Mouse (Mus musculus) neural tube, embryonic 13.5 days (tissue): ENCODE measurements at regions not wholly inside any gene's neighbourhood (a gene's known extent, or its start where the extent isn't known, plus 50 kb on each side); places are given as distances from the start of the nearest gene placed in this dataset.

Experiments used
- ATAC-seq: fragments of 200-750 bp; cut with Nextera tagmentation; 2 replicates; pipeline ENCODE4 v1.8.0; 2017; ENCODE audit warnings: low read depth, mild to moderate bottlenecking, moderate TSS enrichment, moderate library complexity
- H3K27ac ChIP-seq: fragments of 300-500 bp; sonication (generic); replicated peaks from 2 replicates; pipeline ENCODE4 v1.5.1; 2015; ENCODE audit warnings: moderate library complexity, mild to moderate bottlenecking, inconsistent platforms
- H3K27me3 ChIP-seq: fragments of 300-500 bp; sonication (generic); 2 replicates; pipeline ENCODE4 v1.6.1; 2015; ENCODE audit warnings: mild to moderate bottlenecking, inconsistent platforms
- H3K36me3 ChIP-seq: fragments of 300-500 bp; sonication (generic); 2 replicates; pipeline ENCODE4 v1.6.1; 2015; ENCODE audit warnings: mild to moderate bottlenecking, inconsistent platforms
- H3K4me1 ChIP-seq: fragments of 300-500 bp; sonication (generic); replicated peaks from 2 replicates; pipeline ENCODE4 v1.6.1; 2015; ENCODE audit warnings: inconsistent platforms
- H3K4me2 ChIP-seq: fragments of 300-500 bp; sonication (generic); 2 replicates; pipeline ENCODE4 v1.6.1; 2015; ENCODE audit warnings: inconsistent platforms, mild to moderate bottlenecking, moderate library complexity
- H3K4me3 ChIP-seq: fragments of 300-500 bp; sonication (generic); 2 replicates; pipeline ENCODE4 v1.5.1; 2015; ENCODE audit warnings: mild to moderate bottlenecking, inconsistent platforms
- H3K9ac ChIP-seq: fragments of 300-500 bp; sonication (generic); 2 replicates; pipeline ENCODE4 v1.6.1; 2015; ENCODE audit warnings: moderate library complexity, mild to moderate bottlenecking, inconsistent platforms
- H3K9me3 ChIP-seq: fragments of 300-500 bp; sonication (generic); 2 replicates; pipeline ENCODE4 v1.6.1; 2016; ENCODE audit warnings: inconsistent platforms
- WGBS: fragments of 180-500 bp; shearing (Covaris S2); methylation state at CpG from one replicate; pipeline ENCODE4 v1.1.7; 2015; 5-methylcytosine and 5-hydroxymethylcytosine counted together

DNA sequence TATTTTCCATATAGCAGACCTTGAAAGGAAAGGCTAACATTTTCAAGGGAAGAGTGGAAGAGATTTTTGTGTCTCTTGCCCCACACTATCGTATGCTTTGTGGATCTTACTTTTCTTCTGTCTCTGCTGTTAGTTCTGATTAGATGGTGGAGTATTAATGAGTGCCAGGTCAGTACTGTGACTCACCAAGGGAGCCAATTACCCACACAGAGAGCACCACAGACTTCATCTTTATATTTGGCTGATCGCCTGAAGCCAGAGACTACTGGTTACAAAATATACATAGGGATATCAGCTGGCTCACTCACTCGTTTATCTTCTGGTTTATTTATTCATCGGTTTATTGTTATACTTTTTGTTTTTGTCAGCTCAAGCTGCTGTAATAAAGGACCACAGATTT lies 381.5 kb downstream of the Brinp2 start:
- 84% methylated on average over 4 of the region's 4 CpGs for WGBS
- Histone ChIP-seq H3K9ac (no peak overlapping the region), H3K4me2 (no peak overlapping the region), H3K4me3 (no peak overlapping the region), H3K27me3 (no peaks in the 10 kb centered on the region), H3K9me3 (no peaks in the 10 kb centered on the region), H3K4me1 (peaks cover 3% of the 10 kb centered on the region), H3K27ac (no peak overlapping the region), H3K36me3 (no peaks in the 10 kb centered on the region)
- no peak for ATAC-seq

DNA sequence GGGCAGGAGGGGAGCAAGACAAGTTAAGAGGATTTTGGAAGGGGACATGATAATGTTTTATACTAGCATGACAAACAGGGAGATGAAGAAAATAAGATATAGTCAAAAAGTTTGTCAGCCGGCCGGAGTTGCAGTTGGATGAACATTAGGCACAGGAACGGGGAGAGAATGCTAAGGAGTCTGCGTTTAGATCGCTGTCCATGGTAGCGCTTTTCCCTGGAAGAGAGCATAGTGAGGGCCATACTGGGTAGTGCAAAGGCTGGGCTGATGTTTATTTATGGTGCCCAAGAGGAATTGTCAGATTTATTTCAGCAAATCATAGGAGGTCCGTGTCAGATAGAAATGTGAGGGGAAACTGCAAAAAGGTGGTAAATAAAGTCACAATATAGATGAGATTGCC lies 337.0 kb downstream of the Brinp2 start:
- H3K9ac ChIP-seq = no peak overlapping the region
- no peak overlapping the region for H3K27ac ChIP-seq
- no peaks in the 10 kb centered on the region for H3K27me3 ChIP-seq
- H3K4me2 ChIP-seq = no peak overlapping the region
- 33% methylated on average over 7 of the region's 7 CpGs for WGBS
- no peak for ATAC-seq
- no peaks in the 10 kb centered on the region for H3K9me3 ChIP-seq
- H3K36me3 ChIP-seq = no peaks in the 10 kb centered on the region
- H3K4me1 ChIP-seq = no peaks in the 10 kb centered on the region
- H3K4me3 ChIP-seq = no peak overlapping the region

DNA sequence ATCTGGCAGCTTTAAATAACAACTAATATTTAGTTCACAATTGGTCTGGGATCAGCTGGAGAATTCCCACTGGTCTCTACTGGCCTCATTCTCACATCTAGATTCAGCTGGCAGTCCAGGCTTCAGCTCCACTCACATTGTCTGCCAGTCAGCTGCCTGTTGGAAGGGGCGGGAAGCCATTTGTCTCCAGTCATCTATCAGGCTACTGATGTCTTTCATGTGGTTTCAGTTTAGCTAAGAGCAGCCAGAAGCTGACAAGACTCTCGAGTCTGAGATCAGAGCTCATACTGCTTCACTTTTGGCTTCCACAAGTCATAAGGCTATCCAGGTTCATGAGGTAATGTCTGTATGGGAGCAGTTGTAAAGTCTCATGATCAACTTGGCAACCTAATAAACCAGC lies 316.4 kb downstream of the Brinp2 start:
- Histone ChIP-seq H3K4me1 (no peaks in the 10 kb centered on the region), H3K4me2 (no peak overlapping the region), H3K4me3 (no peak overlapping the region), H3K9me3 (no peaks in the 10 kb centered on the region), H3K27ac (no peak overlapping the region), H3K27me3 (no peaks in the 10 kb centered on the region), H3K36me3 (no peaks in the 10 kb centered on the region), H3K9ac (no peak overlapping the region)
- WGBS = 42% methylated on average over 2 of the region's 2 CpGs
- ATAC-seq = no peak

DNA sequence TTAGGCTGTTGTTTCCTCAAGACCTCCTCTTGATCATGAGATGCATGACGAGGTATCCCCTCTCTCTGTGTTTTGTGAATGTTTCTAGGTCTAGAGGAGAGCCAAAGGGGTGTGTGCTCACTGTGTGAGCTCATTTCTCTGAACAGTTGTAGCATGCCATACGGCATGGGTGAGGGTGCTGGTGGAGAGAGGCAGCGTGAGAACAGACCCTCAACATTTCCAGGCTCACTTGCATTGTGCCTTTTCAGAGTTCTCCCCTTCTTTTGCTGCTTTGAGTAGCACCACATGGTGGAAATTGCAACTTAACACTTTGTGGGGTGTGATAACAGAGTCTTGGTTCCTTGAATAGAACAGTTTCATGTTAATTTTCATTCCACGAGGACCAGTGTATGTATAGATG lies 315.8 kb downstream of the Brinp2 start:
- H3K9me3 ChIP-seq = no peaks in the 10 kb centered on the region
- H3K27me3 ChIP-seq = no peaks in the 10 kb centered on the region
- whole genome bisulfite sequencing = 81% methylated on average over 4 of the region's 4 CpGs
- no peak for ATAC-seq
- no peak overlapping the region for H3K4me2 ChIP-seq
- H3K4me1 ChIP-seq = no peaks in the 10 kb centered on the region
- no peaks in the 10 kb centered on the region for H3K36me3 ChIP-seq
- no peak overlapping the region for H3K4me3 ChIP-seq
- H3K9ac ChIP-seq = no peak overlapping the region
- no peak overlapping the region for H3K27ac ChIP-seq

DNA sequence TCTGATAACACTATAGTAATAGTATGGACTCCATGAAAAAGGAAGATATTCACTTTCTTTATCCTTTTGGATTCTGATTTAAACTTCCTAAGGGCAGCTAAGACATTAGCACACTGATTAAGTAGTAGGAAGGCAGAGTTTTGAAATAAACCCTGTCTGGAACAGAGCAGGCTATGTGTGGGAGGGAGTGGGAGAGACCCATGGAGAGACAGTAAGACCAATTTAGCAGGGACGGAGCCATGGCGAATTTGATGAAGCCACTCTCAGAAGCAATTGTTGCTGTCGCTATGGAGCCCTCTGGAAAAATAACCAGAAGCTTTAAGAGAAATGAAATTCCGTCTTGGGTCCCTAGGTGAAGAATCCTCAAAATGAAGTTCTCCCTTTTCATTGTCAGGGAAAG lies 303.5 kb downstream of the Brinp2 start:
- H3K4me3 ChIP-seq = no peak overlapping the region
- H3K27me3 ChIP-seq = no peaks in the 10 kb centered on the region
- H3K36me3 ChIP-seq = no peaks in the 10 kb centered on the region
- H3K27ac ChIP-seq = no peak overlapping the region
- H3K4me2 ChIP-seq = no peak overlapping the region
- no peaks in the 10 kb centered on the region for H3K4me1 ChIP-seq
- no peak overlapping the region for H3K9ac ChIP-seq
- 76% methylated on average over 4 of the region's 4 CpGs for WGBS
- ATAC-seq = no peak
- H3K9me3 ChIP-seq = no peaks in the 10 kb centered on the region

DNA sequence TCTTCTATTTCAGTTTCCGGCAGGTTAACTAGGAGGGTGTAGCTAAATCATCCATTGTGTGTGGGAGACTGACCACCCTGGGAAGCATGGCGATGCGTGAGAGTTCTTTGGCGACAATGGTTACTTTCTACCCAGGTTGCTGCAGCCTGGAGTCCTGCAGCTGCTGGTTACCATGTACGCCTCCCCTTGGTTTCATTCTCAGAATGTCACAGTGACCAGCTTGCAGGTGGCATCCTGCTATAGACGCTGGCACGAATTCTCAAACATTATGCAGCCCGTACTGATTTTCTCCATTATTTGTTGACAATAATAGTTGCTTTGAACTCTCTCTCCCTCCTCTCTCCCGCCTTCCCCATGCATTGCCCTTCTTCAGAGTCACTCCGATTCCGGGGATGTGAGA lies 301.2 kb downstream of the Brinp2 start:
- Histone ChIP-seq H3K9me3 (no peaks in the 10 kb centered on the region), H3K27me3 (no peaks in the 10 kb centered on the region), H3K9ac (no peak overlapping the region), H3K4me1 (no peaks in the 10 kb centered on the region), H3K4me2 (peak overlapping the region; percentile 23; the same call in 1 of the 2 replicates), H3K36me3 (no peaks in the 10 kb centered on the region), H3K4me3 (no peak overlapping the region), H3K27ac (no peak overlapping the region)
- 66% methylated on average over 11 of the region's 11 CpGs for WGBS
- ATAC-seq = no peak

DNA sequence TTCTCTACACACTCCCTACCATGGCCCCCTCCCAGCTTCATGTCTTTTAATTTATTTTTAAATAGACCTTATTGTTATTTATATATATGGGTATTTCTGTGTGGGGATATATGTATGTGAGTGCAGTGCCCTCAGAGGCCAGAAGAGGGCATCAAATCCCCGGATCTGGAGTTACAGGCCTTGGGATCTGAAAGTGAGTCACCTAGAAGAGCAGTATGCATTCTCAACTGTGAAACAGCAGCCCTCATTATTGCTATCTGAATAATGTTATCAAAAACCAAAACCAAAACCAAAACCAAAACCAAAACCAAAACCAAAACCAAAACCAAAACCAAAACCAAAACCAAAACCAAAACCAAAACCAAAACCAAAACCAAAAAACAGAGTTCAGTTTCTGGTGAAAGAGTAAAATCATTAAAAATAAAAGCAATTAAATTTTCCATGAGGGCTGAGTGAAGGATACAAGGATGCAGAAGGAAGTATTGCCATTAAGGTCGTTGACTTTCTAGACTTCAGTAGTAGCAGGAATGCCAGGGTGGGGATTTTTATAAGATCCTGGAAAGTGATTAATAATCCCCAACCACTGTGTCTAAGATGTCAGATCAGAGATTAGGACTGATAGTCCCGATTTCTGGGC lies 299.0 kb downstream of the Brinp2 start:
- ATAC-seq = no peak
- Histone ChIP-seq H3K9ac (no peak overlapping the region), H3K27ac (no peak overlapping the region), H3K4me2 (no peak overlapping the region), H3K9me3 (no peaks in the 10 kb centered on the region), H3K4me3 (no peak overlapping the region), H3K27me3 (no peaks in the 10 kb centered on the region), H3K36me3 (no peaks in the 10 kb centered on the region), H3K4me1 (no peaks in the 10 kb centered on the region)
- WGBS = 78% methylated on average over 3 of the region's 3 CpGs

DNA sequence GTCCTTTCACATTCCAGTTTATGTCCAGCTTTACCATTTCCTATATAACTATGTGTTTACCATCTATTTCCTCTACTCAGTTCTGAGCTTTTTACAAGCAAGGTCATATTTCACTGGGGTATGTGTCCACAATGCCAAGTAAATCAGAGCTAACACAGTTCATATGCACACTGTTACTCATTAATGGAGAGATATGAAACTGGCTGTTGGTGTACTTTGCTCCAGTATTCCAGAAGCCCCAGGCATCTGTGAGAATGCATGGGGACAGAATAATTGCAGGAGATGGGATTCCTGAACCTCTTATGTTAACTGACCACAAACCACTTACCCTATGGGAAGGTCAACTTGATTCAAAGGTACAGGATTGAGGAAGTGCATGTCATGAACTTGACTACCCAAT lies 298.3 kb downstream of the Brinp2 start:
- H3K9ac ChIP-seq = no peak overlapping the region
- no peaks in the 10 kb centered on the region for H3K9me3 ChIP-seq
- no peaks in the 10 kb centered on the region for H3K27me3 ChIP-seq
- no peak overlapping the region for H3K27ac ChIP-seq
- no peaks in the 10 kb centered on the region for H3K36me3 ChIP-seq
- no peaks in the 10 kb centered on the region for H3K4me1 ChIP-seq
- no peak overlapping the region for H3K4me2 ChIP-seq
- no peak overlapping the region for H3K4me3 ChIP-seq
- no peak for ATAC-seq

DNA sequence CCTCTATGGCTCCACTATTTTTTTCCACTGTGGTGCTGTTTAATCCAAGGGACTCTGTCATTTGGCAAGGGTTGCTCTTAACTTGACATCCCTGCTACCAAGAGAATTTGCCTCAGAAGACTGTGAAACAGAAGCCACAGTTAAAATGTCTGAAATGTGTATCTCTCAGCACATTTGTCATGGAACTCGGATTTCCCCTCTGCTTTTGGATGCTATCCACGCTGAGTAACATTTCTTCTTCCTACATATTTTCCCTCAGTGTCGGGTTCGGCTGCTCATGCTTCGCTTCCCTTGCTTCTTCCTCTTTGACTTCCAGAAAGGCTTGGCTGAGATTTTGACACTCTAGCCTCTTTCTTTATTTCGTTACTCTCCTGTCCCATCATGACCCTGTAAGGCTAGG lies 294.1 kb downstream of the Brinp2 start:
- ATAC-seq = no peak
- H3K4me1 ChIP-seq = no peaks in the 10 kb centered on the region
- WGBS = 85% methylated on average over 6 of the region's 6 CpGs
- no peaks in the 10 kb centered on the region for H3K36me3 ChIP-seq
- no peaks in the 10 kb centered on the region for H3K9me3 ChIP-seq
- no peak overlapping the region for H3K4me3 ChIP-seq
- H3K27ac ChIP-seq = no peak overlapping the region
- no peak overlapping the region for H3K9ac ChIP-seq
- no peak overlapping the region for H3K4me2 ChIP-seq
- no peaks in the 10 kb centered on the region for H3K27me3 ChIP-seq

GRCm38 (mm10) chr1:158082181-158082580 lies 273.9 kb downstream of the Brinp2 start:
- no peak for ATAC-seq
- no peak overlapping the region for H3K4me3 ChIP-seq
- 0 out of 2 replicates have a peak, but pooled peaks cover 5% of the 10 kb centered on the region for H3K4me1 ChIP-seq
- H3K27me3 ChIP-seq = no peaks in the 10 kb centered on the region
- H3K9me3 ChIP-seq = no peaks in the 10 kb centered on the region
- H3K27ac ChIP-seq = no peak overlapping the region
- H3K4me2 ChIP-seq = no peak overlapping the region
- H3K9ac ChIP-seq = no peak overlapping the region
- H3K36me3 ChIP-seq = no peaks in the 10 kb centered on the region
- WGBS = 75% methylated on average over 1 of the region's 1 CpGs

DNA sequence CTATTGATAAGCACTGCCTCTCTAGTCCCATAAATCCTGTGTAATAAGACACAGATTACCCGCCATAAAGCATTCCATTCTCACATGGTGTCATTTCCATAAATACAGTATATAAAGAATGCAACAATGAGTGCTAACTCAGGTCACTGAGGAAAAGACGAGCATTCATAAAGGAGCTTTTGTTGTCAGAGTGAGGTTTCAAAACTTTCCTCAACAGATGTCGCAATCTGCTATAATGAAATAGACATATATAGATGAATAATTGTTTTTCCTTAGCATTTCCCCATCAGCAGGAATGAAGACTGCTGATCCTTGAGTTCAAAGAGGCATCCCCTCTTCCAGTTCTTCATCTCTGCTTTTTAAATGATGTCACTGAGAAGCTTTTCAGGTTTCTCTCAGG lies 270.3 kb downstream of the Brinp2 start:
- no peak for ATAC-seq
- Histone ChIP-seq H3K4me2 (no peak overlapping the region), H3K27me3 (no peaks in the 10 kb centered on the region), H3K27ac (no peak overlapping the region), H3K36me3 (no peaks in the 10 kb centered on the region), H3K4me3 (no peak overlapping the region), H3K4me1 (0 out of 2 replicates have a peak, but pooled peaks cover 5% of the 10 kb centered on the region), H3K9me3 (no peaks in the 10 kb centered on the region), H3K9ac (no peak overlapping the region)
- WGBS = 47% methylated on average over 3 of the region's 3 CpGs

GRCm38 (mm10) chr1:158097500-158097899 lies 258.6 kb downstream of the Brinp2 start:
- no peaks in the 10 kb centered on the region for H3K27me3 ChIP-seq
- H3K4me3 ChIP-seq = no peak overlapping the region
- H3K27ac ChIP-seq = no peak overlapping the region
- no peaks in the 10 kb centered on the region for H3K4me1 ChIP-seq
- H3K36me3 ChIP-seq = no peaks in the 10 kb centered on the region
- 91% methylated on average over 4 of the region's 4 CpGs for WGBS
- no peaks in the 10 kb centered on the region for H3K9me3 ChIP-seq
- no peak overlapping the region for H3K9ac ChIP-seq
- no peak overlapping the region for H3K4me2 ChIP-seq
- ATAC-seq = no peak

- H3K4me1 ChIP-seq = no peaks in the 10 kb centered on the region
- WGBS = 80% methylated on average over 2 of the region's 2 CpGs
- no peak overlapping the region for H3K27ac ChIP-seq
- no peaks in the 10 kb centered on the region for H3K36me3 ChIP-seq
- no peaks in the 10 kb centered on the region for H3K9me3 ChIP-seq
- H3K4me3 ChIP-seq = no peak overlapping the region
- H3K9ac ChIP-seq = no peak overlapping the region
- ATAC-seq = no peak
- H3K27me3 ChIP-seq = no peaks in the 10 kb centered on the region
- H3K4me2 ChIP-seq = no peak overlapping the region
These were observed 236.4 kb downstream of the Brinp2 start for GRCm38 (mm10) chr1:158119708-158120107.
